Comparison of ENCODE assay signal across 14 mouse cellular contexts in genomic region chr3:96570643-96571042, GRCm38 (mm10). TPM values are rescaled to one million over a fixed set of nuclear protein-coding genes. Genes with fewer than 3 reads are reported as not detected.
DNase-seq lines count a peak whose midpoint lies in the region; ATAC-seq and TF ChIP-seq lines count a peak whose summit lies in the region.
"Had no signal": no experiment of that assay in that cellular context is flagged by ENCODE, and none has a peak within 500 bp of the region (broad histone marks: within the 10 kb centered on the region; RNA-seq: fewer than 3 reads in every experiment).

No protein-coding gene starts in this region.

- no peak for TF ChIP-seq POLR2A in lung, adult 2 months (IDR thresholded peaks at IDR 0.05; ENCODE audit: borderline replicate concordance, extremely low read depth, low read depth, low read length)

- peak overlapping the region; percentile 50 for H3K27ac ChIP-seq in heart, embryonic 11.5 days (ENCODE audit: low read depth, low read length)
- H3K27ac ChIP-seq in lung, postnatal 0 days (ENCODE audit: low read length): 0 out of 2 replicates have a peak overlapping the region, but pooled peaks have one; percentile 39
- H3K27ac ChIP-seq in heart, embryonic 16.5 days (ENCODE audit: low read length): peak overlapping the region; percentile 51
- peak overlapping the region; percentile 35; the same call in 1 of the 2 replicates for H3K27ac ChIP-seq in stomach, embryonic 15.5 days

- whole genome bisulfite sequencing in heart, embryonic 11.5 days (ENCODE audit: insufficient replicate concordance): 59% methylated on average over 7 of the region's 7 CpGs
- WGBS in lung, postnatal 0 days: 47% methylated on average over 7 of the region's 7 CpGs
- WGBS in lung, adult 2 months: 40% methylated on average over 7 of the region's 7 CpGs
- 52% methylated on average over 7 of the region's 7 CpGs for WGBS in heart, embryonic 16.5 days
- 65% methylated on average over 7 of the region's 7 CpGs for WGBS in stomach, embryonic 15.5 days

- H3K36me3 ChIP-seq in heart, embryonic 11.5 days (ENCODE audit: control insufficient read depth, insufficient read depth, low read length): no peaks in the 10 kb centered on the region
- no peaks in the 10 kb centered on the region for H3K36me3 ChIP-seq in lung, postnatal 0 days (ENCODE audit: insufficient read depth, low read length)
- no peaks in the 10 kb centered on the region for H3K36me3 ChIP-seq in heart, embryonic 16.5 days (ENCODE audit: control insufficient read depth, insufficient read depth)
- H3K36me3 ChIP-seq in stomach, embryonic 15.5 days: no peaks in the 10 kb centered on the region

- no peak overlapping the region for H3K9ac ChIP-seq in heart, embryonic 11.5 days (ENCODE audit: low read depth, low read length)
- no peak overlapping the region for H3K9ac ChIP-seq in lung, postnatal 0 days (replicated peaks; ENCODE audit: low read depth)
- no peak overlapping the region for H3K9ac ChIP-seq in heart, embryonic 16.5 days (ENCODE audit: low read length)
- no peak overlapping the region for H3K9ac ChIP-seq in stomach, embryonic 15.5 days
- H3K9ac ChIP-seq: forebrain, postnatal 0 days had no signal

- no peak for DNase-seq in heart, adult 8-10 months (ENCODE audit: low spot score)
- no peak for DNase-seq in lung, postnatal 0 days (ENCODE audit: low spot score)
- DNase-seq in lung, adult 2 months: no peak
- DNase-seq in thymus, postnatal 14 days: no peak
- no peak for DNase-seq in cerebellum, adult 8-10 months
- DNase-seq: cerebellum, postnatal 25 days; forebrain, postnatal 0 days; layer of hippocampus, postnatal 36 days had no signal

- no peaks in the 10 kb centered on the region for H3K27me3 ChIP-seq in heart, embryonic 11.5 days (ENCODE audit: control insufficient read depth, insufficient read depth, low read length)
- no peaks in the 10 kb centered on the region for H3K27me3 ChIP-seq in lung, postnatal 0 days (replicated peaks; ENCODE audit: insufficient read depth, low read length)
- no peaks in the 10 kb centered on the region for H3K27me3 ChIP-seq in heart, embryonic 16.5 days (ENCODE audit: control insufficient read depth, insufficient read depth, low read length)
- H3K27me3 ChIP-seq in stomach, embryonic 15.5 days (replicated peaks): no peaks in the 10 kb centered on the region

- no peak overlapping the region for H3K4me3 ChIP-seq in heart, embryonic 11.5 days (ENCODE audit: low read depth, low read length)
- no peak overlapping the region for H3K4me3 ChIP-seq in lung, postnatal 0 days (ENCODE audit: low read depth, low read length)
- no peak overlapping the region for H3K4me3 ChIP-seq in lung, adult 2 months (replicated peaks; ENCODE audit: extremely low read depth, low read depth, low read length)
- H3K4me3 ChIP-seq in heart, embryonic 16.5 days (ENCODE audit: low read length): no peak overlapping the region
- H3K4me3 ChIP-seq in stomach, embryonic 15.5 days (replicated peaks): no peak overlapping the region

- TF ChIP-seq EP300 in lung, postnatal 0 days (IDR thresholded peaks at IDR 0.05): no peak

- no peak for TF ChIP-seq CTCF in lung, postnatal 0 days (IDR thresholded peaks at IDR 0.05)
- no peak for TF ChIP-seq CTCF in lung, adult 2 months (IDR thresholded peaks at IDR 0.05; ENCODE audit: insufficient read depth, low read length)

- no peaks in the 10 kb centered on the region for H3K9me3 ChIP-seq in heart, embryonic 11.5 days (replicated peaks; ENCODE audit: control insufficient read depth, low read length)
- H3K9me3 ChIP-seq in lung, postnatal 0 days (ENCODE audit: low read length): no peaks in the 10 kb centered on the region
- no peaks in the 10 kb centered on the region for H3K9me3 ChIP-seq in heart, embryonic 16.5 days (replicated peaks; ENCODE audit: control insufficient read depth, low read length)
- no peaks in the 10 kb centered on the region for H3K9me3 ChIP-seq in stomach, embryonic 15.5 days

- H3K4me1 ChIP-seq in heart, embryonic 11.5 days (ENCODE audit: control insufficient read depth, insufficient read depth, low read length): peaks cover 25% of the 10 kb centered on the region
- peaks cover 7% of the 10 kb centered on the region for H3K4me1 ChIP-seq in lung, postnatal 0 days (ENCODE audit: insufficient read depth, low read depth, low read length)
- peaks cover 24% of the 10 kb centered on the region for H3K4me1 ChIP-seq in lung, adult 2 months (ENCODE audit: control insufficient read depth, insufficient read depth, low read length)
- H3K4me1 ChIP-seq in heart, embryonic 16.5 days (ENCODE audit: control insufficient read depth, insufficient read depth, low read length): peaks cover 54% of the 10 kb centered on the region
- peaks cover 14% of the 10 kb centered on the region for H3K4me1 ChIP-seq in stomach, embryonic 15.5 days

- no peak overlapping the region for H3K4me2 ChIP-seq in heart, embryonic 11.5 days
- no peak overlapping the region for H3K4me2 ChIP-seq in lung, postnatal 0 days (replicated peaks; ENCODE audit: low read depth, low read length)
- H3K4me2 ChIP-seq in heart, embryonic 16.5 days (ENCODE audit: low read depth, low read length): no peak overlapping the region
- H3K4me2 ChIP-seq in stomach, embryonic 15.5 days: no peak overlapping the region

- ATAC-seq in heart, embryonic 11.5 days (replicated peaks; ENCODE audit: insufficient number of reproducible peaks, low FRiP score, low TSS enrichment): no peak
- ATAC-seq in lung, postnatal 0 days: no peak
- no peak for ATAC-seq in heart, embryonic 16.5 days (replicated peaks; ENCODE audit: extremely low read depth, insufficient read depth, low FRiP score)
- no peak for ATAC-seq in stomach, embryonic 15.5 days (ENCODE audit: insufficient read depth, low FRiP score, low read depth)
- ATAC-seq: forebrain, postnatal 0 days had no signal

RNA-seq across cellular contexts. Expression of gene Gm16253, which starts 6.1 kb away (rescaled TPM):
- 1.2 and 1.5 TPM in 2 replicates for polyA plus RNA-seq in heart, embryonic 11.5 days (2014; fragmentation: Nextera tagmentation; extraction: Ambion mirVana)
- 1 to 10 TPM in 3 of 4 experiments, not detected in 1; 2.5 to 3.3 (median 3.2) TPM for total RNA-seq in heart, adult 8-10 months (2022)
- 0.73 and 0.78 TPM in 2 replicates for polyA plus RNA-seq in lung, postnatal 0 days (2015; fragmentation: Nextera tagmentation; extraction: Ambion mirVana)
- polyA plus RNA-seq in lung, adult 2 months (2012; rRNA removed): not detected in 2 replicates
- polyA plus RNA-seq in heart, embryonic 16.5 days (2015; fragmentation: Nextera tagmentation; extraction: Ambion mirVana): 1.3 and 1.4 TPM in 2 replicates
- polyA plus RNA-seq in stomach, embryonic 15.5 days (2015; fragmentation: Nextera tagmentation; extraction: Ambion mirVana): 1.6 and 1.8 TPM in 2 replicates
- total RNA-seq: forebrain, postnatal 0 days; granulocyte monocyte progenitor cell, adult 5-6 weeks; layer of hippocampus, postnatal 36 days; midbrain, postnatal 0 days had no signal
- polyA plus RNA-seq: embryonic facial prominence, embryonic 14.5 days; forebrain, postnatal 0 days had no signal

RNA-seq across cellular contexts. Expression of gene Txnip, which starts 12.9 kb away (rescaled TPM):
- polyA plus RNA-seq in heart, embryonic 11.5 days (2014; fragmentation: Nextera tagmentation; extraction: Ambion mirVana): 106 and 121 TPM in 2 replicates
- 100 to 1,000 TPM; 346 to 908 (median 654) TPM for total RNA-seq in heart, adult 8-10 months (2022)
- 468 and 502 TPM in 2 replicates for polyA plus RNA-seq in lung, postnatal 0 days (2015; fragmentation: Nextera tagmentation; extraction: Ambion mirVana)
- polyA plus RNA-seq in lung, adult 2 months (2012; rRNA removed): 687 and 806 TPM in 2 replicates
- 209 and 226 TPM in 2 replicates for polyA plus RNA-seq in heart, embryonic 16.5 days (2015; fragmentation: Nextera tagmentation; extraction: Ambion mirVana)
- polyA plus RNA-seq in stomach, embryonic 15.5 days (2015; fragmentation: Nextera tagmentation; extraction: Ambion mirVana): 140 and 159 TPM in 2 replicates

RNA-seq across cellular contexts. Expression of gene Polr3gl, which starts 23.3 kb away (rescaled TPM):
- 21.4 and 23.8 TPM in 2 replicates for polyA plus RNA-seq in heart, embryonic 11.5 days (2014; fragmentation: Nextera tagmentation; extraction: Ambion mirVana)
- total RNA-seq in heart, adult 8-10 months (2022): 10 to 100 TPM; 31.7 to 35.2 (median 34.7) TPM
- polyA plus RNA-seq in lung, postnatal 0 days (2015; fragmentation: Nextera tagmentation; extraction: Ambion mirVana): 36.7 and 43.2 TPM in 2 replicates
- 18.3 and 21.3 TPM in 2 replicates for polyA plus RNA-seq in lung, adult 2 months (2012; rRNA removed)
- 33.4 and 36.4 TPM in 2 replicates for polyA plus RNA-seq in heart, embryonic 16.5 days (2015; fragmentation: Nextera tagmentation; extraction: Ambion mirVana)
- 35.3 and 37.3 TPM in 2 replicates for polyA plus RNA-seq in stomach, embryonic 15.5 days (2015; fragmentation: Nextera tagmentation; extraction: Ambion mirVana)

RNA-seq across cellular contexts. Expression of gene Ankrd34a, which starts 25.8 kb away (rescaled TPM):
- 9.0 TPM in 2 replicates for polyA plus RNA-seq in heart, embryonic 11.5 days (2014; fragmentation: Nextera tagmentation; extraction: Ambion mirVana)
- total RNA-seq in heart, adult 8-10 months (2022): 1 to 10 TPM; 1.1 to 2.5 (median 2.0) TPM
- polyA plus RNA-seq in lung, postnatal 0 days (2015; fragmentation: Nextera tagmentation; extraction: Ambion mirVana): 0.18 and 0.37 TPM in 2 replicates
- 0.27 and 0.44 TPM in 2 replicates for polyA plus RNA-seq in lung, adult 2 months (2012; rRNA removed)
- polyA plus RNA-seq in heart, embryonic 16.5 days (2015; fragmentation: Nextera tagmentation; extraction: Ambion mirVana): 6.9 and 7.2 TPM in 2 replicates
- polyA plus RNA-seq in stomach, embryonic 15.5 days (2015; fragmentation: Nextera tagmentation; extraction: Ambion mirVana): 2.2 and 2.5 TPM in 2 replicates
- total RNA-seq: granulocyte monocyte progenitor cell, adult 5-6 weeks had no signal

RNA-seq across cellular contexts. Expression of gene Lix1l, which starts 30.3 kb away (rescaled TPM):
- 6.4 and 6.7 TPM in 2 replicates for polyA plus RNA-seq in heart, embryonic 11.5 days (2014; fragmentation: Nextera tagmentation; extraction: Ambion mirVana)
- 10 to 100 TPM; 20.9 to 31.1 (median 25.8) TPM for total RNA-seq in heart, adult 8-10 months (2022)
- polyA plus RNA-seq in lung, postnatal 0 days (2015; fragmentation: Nextera tagmentation; extraction: Ambion mirVana): 5.4 TPM in 2 replicates
- polyA plus RNA-seq in lung, adult 2 months (2012; rRNA removed): 20.6 and 34.4 TPM in 2 replicates
- polyA plus RNA-seq in heart, embryonic 16.5 days (2015; fragmentation: Nextera tagmentation; extraction: Ambion mirVana): 4.3 and 4.5 TPM in 2 replicates
- polyA plus RNA-seq in stomach, embryonic 15.5 days (2015; fragmentation: Nextera tagmentation; extraction: Ambion mirVana): 6.4 and 6.9 TPM in 2 replicates
